Mouse (Mus musculus) stomach, embryonic 14.5 days (tissue): ENCODE measurements around the gene Bcl2l10. TPM values are rescaled to one million over a fixed set of nuclear protein-coding genes. Genes with fewer than 3 reads are reported as not detected.

Source experiments
- ATAC-seq: fragments of 200-750 bp; cut with Nextera tagmentation; 2 replicates; pipeline ENCODE4 v1.8.0; 2017; ENCODE audit warnings: low read depth, moderate TSS enrichment; ENCODE audit not compliant: insufficient number of reproducible peaks, insufficient read depth, low FRiP score
- H3K27ac ChIP-seq: fragments of 300-500 bp; sonication (generic); 2 replicates; pipeline ENCODE4 v1.5.1; 2014; ENCODE audit warnings: mild to moderate bottlenecking, low read length, moderate library complexity, mixed read lengths
- H3K27me3 ChIP-seq: fragments of 300-500 bp; sonication (generic); 2 replicates; pipeline ENCODE4 v1.6.1; 2014; ENCODE audit warnings: low read length, control low read depth, mixed read lengths; ENCODE audit not compliant: control insufficient read depth, insufficient read depth
- H3K36me3 ChIP-seq: fragments of 300-500 bp; sonication (generic); 2 replicates; pipeline ENCODE4 v1.6.1; 2014; ENCODE audit warnings: mild to moderate bottlenecking, control low read depth, low read length, moderate library complexity, mixed read lengths; ENCODE audit not compliant: control insufficient read depth, insufficient read depth
- H3K4me1 ChIP-seq: fragments of 300-500 bp; sonication (generic); 2 replicates; pipeline ENCODE4 v1.6.1; 2014; ENCODE audit warnings: low read length, control low read depth, mixed read lengths; ENCODE audit not compliant: control insufficient read depth, insufficient read depth
- H3K4me2 ChIP-seq: fragments of 300-500 bp; sonication (generic); replicated peaks from 2 replicates; pipeline ENCODE4 v1.6.1; 2014; ENCODE audit warnings: low read depth, low read length, control low read depth
- H3K4me3 ChIP-seq: fragments of 300-500 bp; sonication (generic); 2 replicates; pipeline ENCODE4 v1.5.1; 2014; ENCODE audit warnings: low read depth, low read length, control low read depth
- H3K9ac ChIP-seq: fragments of 300-500 bp; sonication (generic); replicated peaks from 2 replicates; pipeline ENCODE4 v1.6.1; 2014; ENCODE audit warnings: low read depth, mild to moderate bottlenecking, control low read depth, low read length, moderate library complexity, mixed read lengths
- H3K9me3 ChIP-seq: fragments of 300-500 bp; sonication (generic); 2 replicates; pipeline ENCODE4 v1.6.1; 2016; ENCODE audit warnings: low read depth, low read length, control low read depth; ENCODE audit not compliant: control insufficient read depth
- WGBS: fragments of 180-500 bp; shearing (Covaris S2); extraction: QIAGEN DNeasy Blood & Tissue Kit; methylation state at CpG from one replicate; pipeline ENCODE4 v1.1.7; 2014; 5-methylcytosine and 5-hydroxymethylcytosine counted together
- polyA plus RNA-seq: library from polyadenylated mRNA; unstranded; fragments of >200 nt; fragmentation: Nextera tagmentation; extraction: Ambion mirVana; gene quantifications from 2 replicates; pipeline ENCODE4 v1.2.1, GENCODE M21; 2014

Gene Bcl2l10
- polyA plus RNA-seq, 1 experiment from 2014 or later: not detected

DNA sequence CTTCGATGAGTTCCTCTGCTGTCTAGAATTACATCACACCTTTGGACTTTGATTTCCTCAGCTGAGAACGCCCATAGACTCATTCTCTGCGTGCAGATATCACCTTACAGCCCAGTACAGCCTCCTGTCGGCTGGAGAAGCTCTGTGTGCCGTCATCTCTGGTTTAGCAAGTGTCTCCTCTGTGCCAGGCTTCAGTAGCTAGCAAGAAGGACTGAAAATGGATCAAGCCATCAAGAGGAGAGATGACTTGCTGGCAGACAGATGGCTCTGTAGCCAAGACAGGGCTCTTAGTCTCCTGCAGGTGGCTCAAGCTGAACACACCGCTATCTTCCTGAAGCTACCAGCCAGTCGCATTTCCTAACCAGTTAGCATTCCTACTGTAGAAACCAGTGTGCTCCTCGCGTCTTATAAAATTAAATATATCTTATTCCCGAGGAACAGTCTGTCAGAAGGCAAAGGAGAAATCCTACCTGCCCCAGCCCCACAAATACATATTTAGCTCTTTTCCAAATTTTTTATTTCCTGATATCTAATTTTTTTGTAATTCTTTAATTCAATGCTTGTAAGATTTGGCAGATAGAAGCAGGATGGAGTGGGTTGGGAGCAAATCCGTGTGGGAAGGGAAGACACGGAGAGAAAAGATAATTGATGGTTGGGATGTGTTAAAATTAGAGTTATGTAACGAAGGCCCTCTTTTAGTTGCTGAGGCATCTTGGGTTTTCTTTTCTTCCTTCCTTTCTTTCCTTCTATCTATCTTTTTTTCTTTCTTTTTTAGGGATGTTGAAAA lies 25.3 kb upstream of the Bcl2l10 start:
- no peak overlapping the region for H3K27ac ChIP-seq
- 72% methylated on average over 13 of the region's 13 CpGs for whole genome bisulfite sequencing
- ATAC-seq: no peak
- H3K9ac ChIP-seq: no peak overlapping the region
- H3K4me2 ChIP-seq: no peak overlapping the region
- no peak overlapping the region for H3K4me3 ChIP-seq
- no peaks in the 10 kb centered on the region for H3K27me3 ChIP-seq
- no peaks in the 10 kb centered on the region for H3K9me3 ChIP-seq
- H3K36me3 ChIP-seq: no peaks in the 10 kb centered on the region
- H3K4me1 ChIP-seq: peaks cover 4% of the 10 kb centered on the region; the same call in 1 of the 2 replicates

DNA sequence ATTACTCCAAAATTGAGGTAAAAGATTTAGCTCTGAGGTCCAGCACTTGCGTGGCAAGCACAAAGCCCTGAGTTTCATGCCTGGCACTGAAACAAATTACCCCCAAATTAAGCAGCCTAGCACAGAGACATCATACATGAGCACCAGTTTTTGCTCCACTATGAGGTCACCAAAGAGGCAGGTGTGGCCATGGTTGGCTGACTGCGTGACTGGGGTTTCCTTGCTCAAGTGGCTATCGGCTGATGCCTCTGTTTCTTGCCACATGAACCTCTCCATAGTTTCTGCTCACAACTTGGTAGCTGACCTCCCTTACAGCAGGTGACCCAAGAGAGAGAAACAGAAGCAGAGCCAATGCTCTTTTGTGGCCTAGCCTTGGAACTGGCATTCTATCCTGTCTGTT lies 19.5 kb upstream of the Bcl2l10 start:
- H3K4me1 ChIP-seq: no peaks in the 10 kb centered on the region
- no peak overlapping the region for H3K9ac ChIP-seq
- H3K4me3 ChIP-seq: no peak overlapping the region
- no peaks in the 10 kb centered on the region for H3K27me3 ChIP-seq
- H3K36me3 ChIP-seq: no peaks in the 10 kb centered on the region
- 96% methylated on average over 3 of the region's 3 CpGs for WGBS
- no peak overlapping the region for H3K4me2 ChIP-seq
- no peak overlapping the region for H3K27ac ChIP-seq
- H3K9me3 ChIP-seq: no peaks in the 10 kb centered on the region
- no peak for ATAC-seq

DNA sequence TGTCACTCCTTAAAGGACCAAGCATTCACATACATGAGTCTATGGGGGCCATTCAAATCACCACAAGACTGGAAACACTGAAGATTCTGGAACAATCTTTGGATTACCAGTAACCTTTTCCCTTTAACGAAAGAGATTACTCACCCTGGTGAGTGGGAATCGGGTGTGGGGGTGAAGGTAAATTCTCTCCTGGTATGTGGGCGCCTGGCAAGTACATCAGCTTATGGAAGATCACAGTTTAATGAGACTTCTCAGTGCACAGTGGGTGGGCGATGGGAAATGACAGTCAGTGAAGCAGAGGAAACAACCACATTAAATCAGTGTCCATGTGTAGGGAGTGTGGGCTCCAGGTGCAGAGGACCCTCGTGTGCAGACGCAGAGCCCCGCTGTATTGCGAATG lies 16.7 kb upstream of the Bcl2l10 start:
- H3K9ac ChIP-seq: no peak overlapping the region
- no peaks in the 10 kb centered on the region for H3K4me1 ChIP-seq
- H3K9me3 ChIP-seq: no peaks in the 10 kb centered on the region
- H3K4me3 ChIP-seq: no peak overlapping the region
- no peak for ATAC-seq
- WGBS: 92% methylated on average over 8 of the region's 8 CpGs
- peaks cover 4% of the 10 kb centered on the region; the same call in 1 of the 2 replicates for H3K36me3 ChIP-seq
- H3K4me2 ChIP-seq: no peak overlapping the region
- H3K27ac ChIP-seq: no peak overlapping the region
- no peaks in the 10 kb centered on the region for H3K27me3 ChIP-seq

DNA sequence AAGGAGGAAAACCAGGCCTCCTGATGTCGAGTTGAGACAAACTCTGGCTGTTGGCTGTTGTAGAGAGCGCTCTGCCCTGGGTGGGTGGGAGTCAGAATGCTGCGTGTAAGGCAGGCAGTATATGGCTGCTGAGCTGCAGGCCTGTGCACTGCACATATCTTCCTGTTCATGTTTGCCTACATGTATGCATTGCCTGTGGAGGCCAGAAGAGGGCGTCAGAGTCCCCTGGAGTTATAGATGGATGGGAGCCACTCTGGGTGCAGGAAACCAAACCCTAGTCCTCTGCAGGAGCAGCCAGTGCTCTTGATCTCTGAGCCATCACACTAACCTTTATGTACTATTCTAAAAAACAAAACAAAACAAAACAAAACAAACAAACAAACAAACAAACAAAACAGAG lies 13.1 kb upstream of the Bcl2l10 start:
- Histone ChIP-seq H3K4me2 (no peak overlapping the region), H3K36me3 (peaks cover 12% of the 10 kb centered on the region; the same call in 1 of the 2 replicates), H3K9me3 (no peaks in the 10 kb centered on the region), H3K27me3 (no peaks in the 10 kb centered on the region), H3K4me1 (no peaks in the 10 kb centered on the region), H3K9ac (no peak overlapping the region), H3K27ac (no peak overlapping the region), H3K4me3 (no peak overlapping the region)
- no peak for ATAC-seq
- WGBS: 72% methylated on average over 4 of the region's 4 CpGs

DNA sequence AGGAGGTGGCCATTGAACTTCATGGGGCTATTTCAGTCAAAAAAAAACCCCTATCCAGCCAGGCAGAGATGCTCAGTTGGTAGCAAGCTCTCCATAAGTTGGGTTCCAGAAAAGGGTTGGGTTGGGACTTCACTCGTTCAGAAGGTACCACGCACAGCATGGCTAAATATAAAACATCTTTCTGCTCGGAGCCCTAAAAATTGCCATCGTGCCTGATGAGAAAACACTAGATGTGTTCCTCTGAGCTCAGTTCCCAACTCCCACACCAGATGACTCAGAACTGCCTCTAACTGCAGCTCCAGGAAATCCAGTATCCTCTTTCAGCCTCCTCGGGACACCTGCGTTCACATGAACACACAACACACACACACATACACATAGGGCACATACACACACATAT lies 9.5 kb upstream of the Bcl2l10 start:
- Histone ChIP-seq H3K36me3 (peaks cover 13% of the 10 kb centered on the region; the same call in 1 of the 2 replicates), H3K4me3 (no peak overlapping the region), H3K27me3 (no peaks in the 10 kb centered on the region), H3K4me1 (no peaks in the 10 kb centered on the region), H3K27ac (no peak overlapping the region), H3K9ac (no peak overlapping the region), H3K4me2 (no peak overlapping the region), H3K9me3 (no peaks in the 10 kb centered on the region)
- no peak for ATAC-seq
- WGBS: 97% methylated on average over 6 of the region's 6 CpGs

DNA sequence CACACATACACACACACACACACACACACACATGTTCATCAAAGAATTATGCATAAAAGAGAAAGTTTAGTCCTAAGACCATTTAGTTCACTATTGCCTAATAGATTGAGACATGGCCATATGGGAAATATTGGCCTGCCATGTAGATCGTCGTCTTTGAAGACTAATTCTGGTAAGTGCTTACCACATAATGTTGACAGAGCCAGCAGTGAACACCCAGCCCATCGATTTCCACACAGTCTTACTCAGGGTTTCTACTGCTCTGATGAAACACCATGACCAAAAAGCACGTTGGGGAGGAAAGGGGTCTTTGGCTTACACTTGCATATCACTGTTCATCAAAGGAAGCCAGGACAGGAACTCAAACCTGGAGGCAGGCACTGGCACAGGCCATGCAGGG lies 5.1 kb upstream of the Bcl2l10 start:
- Histone ChIP-seq H3K27ac (no peak overlapping the region), H3K4me2 (no peak overlapping the region), H3K27me3 (no peaks in the 10 kb centered on the region), H3K4me1 (no peaks in the 10 kb centered on the region), H3K9ac (no peak overlapping the region), H3K36me3 (peaks cover 11% of the 10 kb centered on the region; the same call in 1 of the 2 replicates), H3K4me3 (no peak overlapping the region), H3K9me3 (no peaks in the 10 kb centered on the region)
- ATAC-seq: no peak
- 85% methylated on average over 4 of the region's 4 CpGs for WGBS

DNA sequence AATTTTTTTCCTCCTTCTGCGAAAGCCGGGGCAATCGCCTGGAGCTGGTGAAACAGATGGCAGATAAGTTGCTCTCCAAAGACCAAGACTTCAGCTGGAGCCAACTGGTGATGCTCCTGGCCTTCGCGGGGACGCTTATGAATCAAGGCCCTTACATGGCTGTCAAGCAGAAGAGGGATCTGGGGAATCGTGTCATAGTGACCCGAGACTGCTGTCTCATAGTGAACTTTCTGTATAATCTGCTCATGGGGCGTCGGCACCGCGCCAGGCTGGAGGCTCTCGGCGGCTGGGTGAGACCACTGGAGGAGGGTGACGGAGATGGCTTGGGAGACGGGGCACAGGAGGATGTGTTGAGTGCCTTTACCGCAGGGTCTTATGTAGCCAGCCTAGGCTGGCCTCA lies 508 bp downstream of the Bcl2l10 start:
- H3K9me3 ChIP-seq: no peaks in the 10 kb centered on the region
- H3K36me3 ChIP-seq: peaks cover under 1% of the 10 kb centered on the region; the same call in 1 of the 2 replicates
- ATAC-seq: no peak
- no peak overlapping the region for H3K4me3 ChIP-seq
- no peak overlapping the region for H3K9ac ChIP-seq
- H3K4me1 ChIP-seq: no peaks in the 10 kb centered on the region
- no peaks in the 10 kb centered on the region for H3K27me3 ChIP-seq
- H3K4me2 ChIP-seq: no peak overlapping the region
- 91% methylated on average over 17 of the region's 17 CpGs for WGBS
- H3K27ac ChIP-seq: no peak overlapping the region

DNA sequence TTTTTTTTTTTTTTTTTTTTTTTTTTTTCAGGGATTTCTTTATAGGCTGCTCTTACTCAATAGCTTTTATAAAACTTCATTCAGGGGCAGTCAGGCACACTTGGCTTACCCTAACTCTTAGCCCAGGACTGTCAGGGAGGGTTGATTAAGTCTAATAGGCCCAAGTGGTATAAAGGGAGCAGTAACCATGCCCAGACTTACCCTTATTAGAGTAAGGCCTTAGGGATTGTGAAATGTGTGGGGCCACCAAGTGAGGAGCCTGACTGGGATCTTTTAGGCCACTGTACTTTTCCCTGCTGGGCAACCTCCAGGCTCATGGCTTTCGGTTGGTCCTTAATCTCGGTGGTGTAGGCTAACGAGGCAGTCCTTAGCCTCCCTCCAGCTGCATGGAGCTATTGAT lies 1.1 kb downstream of the Bcl2l10 start:
- 84% methylated on average over 3 of the region's 3 CpGs for WGBS
- Histone ChIP-seq H3K9ac (no peak overlapping the region), H3K27ac (no peak overlapping the region), H3K27me3 (no peaks in the 10 kb centered on the region), H3K9me3 (no peaks in the 10 kb centered on the region), H3K4me2 (no peak overlapping the region), H3K4me3 (no peak overlapping the region), H3K36me3 (no peaks in the 10 kb centered on the region; the same call in 1 of the 2 replicates), H3K4me1 (no peaks in the 10 kb centered on the region)
- ATAC-seq: no peak

DNA sequence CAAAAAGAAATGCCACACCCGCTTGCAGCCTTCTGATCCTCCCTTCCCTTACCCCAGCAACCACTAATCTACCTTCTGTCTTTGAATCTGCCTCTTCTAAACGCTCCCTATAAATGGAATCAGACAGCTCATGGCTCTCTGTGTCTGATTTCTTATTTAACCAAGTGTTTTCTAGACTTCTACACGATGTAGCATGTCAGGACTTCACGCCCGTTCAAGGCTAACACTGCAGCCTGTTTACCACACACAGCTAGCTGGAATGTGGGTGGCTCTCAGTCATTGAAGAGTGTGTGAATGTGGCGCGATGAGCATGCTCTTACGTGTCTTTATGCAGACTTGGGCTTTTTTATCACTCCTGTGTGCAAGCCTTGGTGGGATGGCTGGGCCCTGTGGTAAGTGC lies 5.5 kb downstream of the Bcl2l10 start:
- no peak for ATAC-seq
- no peaks in the 10 kb centered on the region for H3K4me1 ChIP-seq
- H3K4me3 ChIP-seq: no peak overlapping the region
- no peaks in the 10 kb centered on the region for H3K27me3 ChIP-seq
- H3K36me3 ChIP-seq: no peaks in the 10 kb centered on the region
- WGBS: 52% methylated on average over 8 of the region's 8 CpGs
- no peak overlapping the region for H3K4me2 ChIP-seq
- H3K9ac ChIP-seq: no peak overlapping the region
- no peaks in the 10 kb centered on the region for H3K9me3 ChIP-seq
- peak overlapping the region; percentile 55; the same call in 1 of the 2 replicates for H3K27ac ChIP-seq
